Mouse (Mus musculus) lung, embryonic 15.5 days (tissue): ENCODE results near the gene Gipc2. TPM values are rescaled to one million over a fixed set of nuclear protein-coding genes. Genes with fewer than 3 reads are reported as not detected.
A peak's percentile ranks its signal among the peaks of the same experiment; 100 is the strongest.

Experiments
- ATAC-seq: fragments of 200-750 bp; cut with Nextera tagmentation; 2 replicates; pipeline ENCODE4 v1.8.0; 2017; ENCODE audit warnings: moderate number of reproducible peaks, borderline replicate concordance; ENCODE audit not compliant: low FRiP score, low TSS enrichment; ENCODE audit errors: extremely low read depth
- H3K27ac ChIP-seq: fragments of 300-500 bp; sonication (generic); 2 replicates; pipeline ENCODE4 v1.5.1; 2015; ENCODE audit warnings: moderate library complexity, mild to moderate bottlenecking, inconsistent platforms
- H3K27me3 ChIP-seq: fragments of 300-500 bp; sonication (generic); 2 replicates; pipeline ENCODE4 v1.6.1; 2015; ENCODE audit warnings: inconsistent platforms
- H3K36me3 ChIP-seq: fragments of 300-500 bp; sonication (generic); 2 replicates; pipeline ENCODE4 v1.6.1; 2015; ENCODE audit warnings: inconsistent platforms
- H3K4me1 ChIP-seq: fragments of 300-500 bp; sonication (generic); 2 replicates; pipeline ENCODE4 v1.6.1; 2015; ENCODE audit warnings: inconsistent platforms
- H3K4me2 ChIP-seq: fragments of 300-500 bp; sonication (generic); 2 replicates; pipeline ENCODE4 v1.6.1; 2015; ENCODE audit warnings: inconsistent platforms, mild to moderate bottlenecking, moderate library complexity
- H3K4me3 ChIP-seq: fragments of 300-500 bp; sonication (generic); 2 replicates; pipeline ENCODE4 v1.5.1; 2015; ENCODE audit warnings: mild to moderate bottlenecking, inconsistent platforms
- H3K9ac ChIP-seq: fragments of 300-500 bp; sonication (generic); 2 replicates; pipeline ENCODE4 v1.6.1; 2015; ENCODE audit warnings: inconsistent platforms
- H3K9me3 ChIP-seq: fragments of 300-500 bp; sonication (generic); 2 replicates; pipeline ENCODE4 v1.6.1; 2016; ENCODE audit warnings: inconsistent platforms
- whole genome bisulfite sequencing: fragments of 180-500 bp; shearing (Covaris S2); methylation state at CpG from one replicate; pipeline ENCODE4 v1.1.7; 2015; 5-methylcytosine and 5-hydroxymethylcytosine counted together
- polyA plus RNA-seq: library from polyadenylated mRNA; unstranded; fragments of >200 nt; fragmentation: Nextera tagmentation; extraction: Ambion mirVana; gene quantifications from 2 replicates; pipeline ENCODE4 v1.2.1, GENCODE M21; 2015

Gene Gipc2
- polyA plus RNA-seq, 1 experiment from 2014 or later = 10.0 TPM

- no peak for ATAC-seq
- H3K4me3 ChIP-seq = peak overlapping the region; percentile 33
- H3K27me3 ChIP-seq = no peaks in the 10 kb centered on the region
- no peaks in the 10 kb centered on the region for H3K9me3 ChIP-seq
- no peaks in the 10 kb centered on the region for H3K36me3 ChIP-seq
- H3K9ac ChIP-seq = no peak overlapping the region
- WGBS = 42% methylated on average over 34 of the region's 34 CpGs
- H3K4me2 ChIP-seq = peak overlapping the region; percentile 50
- H3K27ac ChIP-seq = no peak overlapping the region
- 0 out of 2 replicates have a peak, but pooled peaks cover 4% of the 10 kb centered on the region for H3K4me1 ChIP-seq
These were observed 73.5 kb downstream of the Gipc2 start for GRCm38 (mm10) chr3:152092385-152093057.

- Histone ChIP-seq H3K4me3 (no peak overlapping the region), H3K27me3 (no peaks in the 10 kb centered on the region), H3K9me3 (no peaks in the 10 kb centered on the region), H3K4me2 (no peak overlapping the region), H3K27ac (no peak overlapping the region), H3K9ac (no peak overlapping the region), H3K36me3 (no peaks in the 10 kb centered on the region), H3K4me1 (no peaks in the 10 kb centered on the region)
- 7% methylated on average over 4 of the region's 4 CpGs for WGBS
- ATAC-seq = no peak
These were observed 76.9 kb downstream of the Gipc2 start for GRCm38 (mm10) chr3:152089178-152089577.

- Histone ChIP-seq H3K4me3 (no peak overlapping the region), H3K36me3 (no peaks in the 10 kb centered on the region), H3K4me1 (no peaks in the 10 kb centered on the region), H3K4me2 (no peak overlapping the region), H3K9ac (no peak overlapping the region), H3K9me3 (no peaks in the 10 kb centered on the region), H3K27ac (no peak overlapping the region), H3K27me3 (no peaks in the 10 kb centered on the region)
- ATAC-seq = no peak
- 82% methylated on average over 3 of the region's 3 CpGs for WGBS
These were observed 84.6 kb downstream of the Gipc2 start for GRCm38 (mm10) chr3:152081381-152081780.

GRCm38 (mm10) chr3:152076088-152076487 lies 89.9 kb downstream of the Gipc2 start:
- no peak overlapping the region for H3K9ac ChIP-seq
- H3K36me3 ChIP-seq = no peaks in the 10 kb centered on the region
- WGBS = 69% methylated on average over 7 of the region's 7 CpGs
- no peak for ATAC-seq
- H3K4me2 ChIP-seq = no peak overlapping the region
- H3K9me3 ChIP-seq = no peaks in the 10 kb centered on the region
- H3K4me3 ChIP-seq = no peak overlapping the region
- H3K4me1 ChIP-seq = peaks cover 13% of the 10 kb centered on the region
- no peaks in the 10 kb centered on the region for H3K27me3 ChIP-seq
- no peak overlapping the region for H3K27ac ChIP-seq

- WGBS = 63% methylated on average over 2 of the region's 2 CpGs
- Histone ChIP-seq H3K9me3 (no peaks in the 10 kb centered on the region), H3K9ac (no peak overlapping the region), H3K27ac (no peak overlapping the region), H3K36me3 (no peaks in the 10 kb centered on the region), H3K4me3 (no peak overlapping the region), H3K27me3 (peaks cover 10% of the 10 kb centered on the region; the same call in 1 of the 2 replicates), H3K4me1 (peaks cover 8% of the 10 kb centered on the region; the same call in 1 of the 2 replicates), H3K4me2 (no peak overlapping the region)
- no peak for ATAC-seq
These were observed 97.0 kb downstream of the Gipc2 start for GRCm38 (mm10) chr3:152069001-152069400.

GRCm38 (mm10) chr3:152068311-152068710 lies 97.7 kb downstream of the Gipc2 start:
- Histone ChIP-seq H3K9ac (no peak overlapping the region), H3K27me3 (peaks cover 10% of the 10 kb centered on the region; the same call in 1 of the 2 replicates), H3K4me1 (peaks cover 8% of the 10 kb centered on the region; the same call in 1 of the 2 replicates), H3K36me3 (no peaks in the 10 kb centered on the region), H3K4me2 (no peak overlapping the region), H3K27ac (no peak overlapping the region), H3K4me3 (no peak overlapping the region), H3K9me3 (no peaks in the 10 kb centered on the region)
- ATAC-seq = no peak
- 89% methylated on average over 1 of the region's 1 CpGs for WGBS

GRCm38 (mm10) chr3:152066696-152067095 lies 99.3 kb downstream of the Gipc2 start:
- Histone ChIP-seq H3K36me3 (no peaks in the 10 kb centered on the region), H3K4me1 (peaks cover 8% of the 10 kb centered on the region; the same call in 1 of the 2 replicates), H3K27ac (no peak overlapping the region), H3K4me3 (peak overlapping the region; percentile 10; the same call in 1 of the 2 replicates), H3K9me3 (no peaks in the 10 kb centered on the region), H3K4me2 (peak overlapping the region; percentile 39; the same call in 1 of the 2 replicates), H3K27me3 (peaks cover 10% of the 10 kb centered on the region; the same call in 1 of the 2 replicates), H3K9ac (no peak overlapping the region)
- WGBS = 24% methylated on average over 13 of the region's 13 CpGs
- no peak for ATAC-seq

- peaks cover 10% of the 10 kb centered on the region; the same call in 1 of the 2 replicates for H3K27me3 ChIP-seq
- no peaks in the 10 kb centered on the region for H3K9me3 ChIP-seq
- H3K4me3 ChIP-seq = no peak overlapping the region
- no peak overlapping the region for H3K9ac ChIP-seq
- no peak overlapping the region for H3K27ac ChIP-seq
- H3K36me3 ChIP-seq = no peaks in the 10 kb centered on the region
- WGBS = 45% methylated on average over 4 of the region's 4 CpGs
- H3K4me1 ChIP-seq = peaks cover 8% of the 10 kb centered on the region; the same call in 1 of the 2 replicates
- no peak for ATAC-seq
- H3K4me2 ChIP-seq = no peak overlapping the region
These were observed 100.2 kb downstream of the Gipc2 start for GRCm38 (mm10) chr3:152065806-152066205.

GRCm38 (mm10) chr3:152064166-152064565 lies 101.9 kb downstream of the Gipc2 start:
- 87% methylated on average over 2 of the region's 2 CpGs for WGBS
- no peak overlapping the region for H3K4me2 ChIP-seq

GRCm38 (mm10) chr3:152062806-152063205 lies 103.2 kb downstream of the Gipc2 start:
- Histone ChIP-seq H3K4me3 (no peak overlapping the region), H3K27ac (no peak overlapping the region), H3K27me3 (peaks cover 10% of the 10 kb centered on the region; the same call in 1 of the 2 replicates), H3K9ac (no peak overlapping the region), H3K4me1 (peaks cover 8% of the 10 kb centered on the region; the same call in 1 of the 2 replicates), H3K4me2 (no peak overlapping the region), H3K9me3 (no peaks in the 10 kb centered on the region), H3K36me3 (no peaks in the 10 kb centered on the region)
- no peak for ATAC-seq
- 28% methylated on average over 3 of the region's 3 CpGs for WGBS

More at GRCm38 (mm10) chr3:152064166-152064565, 101.9 kb downstream of the Gipc2 start:
- Histone ChIP-seq H3K27ac (no peak overlapping the region), H3K27me3 (peaks cover 10% of the 10 kb centered on the region; the same call in 1 of the 2 replicates), H3K4me1 (peaks cover 8% of the 10 kb centered on the region; the same call in 1 of the 2 replicates), H3K4me3 (no peak overlapping the region), H3K9ac (no peak overlapping the region), H3K9me3 (no peaks in the 10 kb centered on the region), H3K36me3 (no peaks in the 10 kb centered on the region)
- ATAC-seq = no peak

- WGBS = 90% methylated on average over 5 of the region's 5 CpGs
- Histone ChIP-seq H3K36me3 (no peaks in the 10 kb centered on the region), H3K4me3 (no peak overlapping the region), H3K9ac (no peak overlapping the region), H3K27ac (no peak overlapping the region), H3K9me3 (no peaks in the 10 kb centered on the region), H3K27me3 (0 out of 2 replicates have a peak, but pooled peaks cover 2% of the 10 kb centered on the region), H3K4me2 (no peak overlapping the region), H3K4me1 (no peaks in the 10 kb centered on the region)
- no peak for ATAC-seq
These were observed 104.9 kb downstream of the Gipc2 start for GRCm38 (mm10) chr3:152061145-152061544.

GRCm38 (mm10) chr3:152058235-152058634 lies 107.8 kb downstream of the Gipc2 start:
- no peaks in the 10 kb centered on the region for H3K36me3 ChIP-seq
- no peaks in the 10 kb centered on the region for H3K27me3 ChIP-seq
- H3K4me3 ChIP-seq = no peak overlapping the region
- ATAC-seq = no peak
- H3K4me1 ChIP-seq = no peaks in the 10 kb centered on the region
- 79% methylated on average over 2 of the region's 2 CpGs for WGBS
- no peak overlapping the region for H3K9ac ChIP-seq
- H3K27ac ChIP-seq = no peak overlapping the region
- no peaks in the 10 kb centered on the region for H3K9me3 ChIP-seq
- H3K4me2 ChIP-seq = no peak overlapping the region
